Mouse (Mus musculus) mesoderm, embryonic 11.5 days (tissue): Measurements from ENCODE around the gene Olfr612.
"Not testable (repeated sequence)": the region's sequence is repeated elsewhere in the genome, so short reads cannot be mapped to it uniquely, and the experiment has no call there.

ENCODE experiments used
- DNase-seq: peaks from one replicate; pipeline ENCODE4 v3.0.0-alpha.2; 2012; ENCODE audit warnings: low read depth, low spot score

Olfr612 gene

DNA sequence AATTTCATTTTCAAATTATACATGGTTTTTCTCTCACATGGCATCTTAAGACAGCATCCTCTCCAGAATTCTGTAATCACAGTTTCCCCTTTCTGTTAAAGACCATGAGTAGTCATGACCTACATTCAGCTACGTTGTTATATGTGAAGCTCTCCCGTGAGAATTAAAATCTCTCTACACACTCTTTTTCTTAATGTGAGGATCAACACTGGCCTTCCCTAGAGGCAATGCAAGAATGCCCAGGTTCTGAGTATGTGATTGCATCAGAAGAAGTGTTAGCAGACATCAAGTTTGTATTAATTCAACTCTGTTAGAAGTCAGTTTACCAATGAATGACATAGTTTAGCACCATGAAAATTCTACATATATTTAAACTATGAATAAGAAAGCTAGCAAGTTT lies at the start of gene Olfr612:
TSS of gene Olfr612 (minus strand) at position 101 of the 400 bp plus-strand sequence.
- not testable (repeated sequence) for DNase-seq

DNA sequence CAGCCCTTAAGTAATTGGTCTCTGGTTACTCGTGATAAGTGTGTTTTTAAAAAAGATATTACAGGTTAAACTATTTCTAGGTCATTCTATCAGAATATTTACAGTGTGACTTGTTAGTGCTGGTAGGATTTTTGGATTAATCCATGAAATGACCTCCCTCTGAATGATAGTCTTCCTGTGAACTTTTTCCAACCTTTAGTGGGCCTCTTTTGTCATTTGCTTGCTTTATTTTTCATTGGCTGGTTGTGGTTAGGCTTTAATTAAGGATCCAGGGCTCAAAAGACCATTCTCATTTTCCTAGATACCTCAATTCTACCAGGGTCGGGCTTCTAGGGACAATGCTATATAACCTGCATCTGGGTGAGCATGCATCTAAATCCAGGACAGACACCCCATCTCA lies 47.3 kb upstream of the Olfr612 start, which contains the start of gene Olfr618:
TSS of gene Olfr618 (plus strand) at position 301 of the 400 bp plus-strand sequence.
- DNase-seq: no peak

DNA sequence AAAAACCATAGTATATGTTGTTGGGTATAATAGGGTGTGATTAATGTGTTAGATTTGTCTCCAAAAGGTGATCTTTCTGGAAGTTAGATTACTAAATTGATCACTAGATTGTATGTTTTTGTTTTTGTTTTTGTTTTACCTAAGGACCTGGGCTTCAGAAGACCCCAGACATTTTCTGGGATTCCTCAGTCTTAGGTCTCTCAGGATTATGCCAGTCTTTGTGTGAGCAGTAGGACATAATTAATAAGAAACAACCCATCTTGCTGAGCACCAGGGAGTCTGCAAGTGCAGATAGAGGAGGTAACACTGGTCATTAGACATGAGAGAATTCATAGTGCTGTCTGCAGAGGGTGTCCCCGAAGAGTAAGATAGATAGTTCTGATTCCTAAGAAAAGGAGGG lies 30.2 kb upstream of the Olfr612 start, which contains the start of gene Olfr617:
TSS of gene Olfr617 (plus strand) at position 301 of the 400 bp plus-strand sequence.
- DNase-seq: no peak

DNA sequence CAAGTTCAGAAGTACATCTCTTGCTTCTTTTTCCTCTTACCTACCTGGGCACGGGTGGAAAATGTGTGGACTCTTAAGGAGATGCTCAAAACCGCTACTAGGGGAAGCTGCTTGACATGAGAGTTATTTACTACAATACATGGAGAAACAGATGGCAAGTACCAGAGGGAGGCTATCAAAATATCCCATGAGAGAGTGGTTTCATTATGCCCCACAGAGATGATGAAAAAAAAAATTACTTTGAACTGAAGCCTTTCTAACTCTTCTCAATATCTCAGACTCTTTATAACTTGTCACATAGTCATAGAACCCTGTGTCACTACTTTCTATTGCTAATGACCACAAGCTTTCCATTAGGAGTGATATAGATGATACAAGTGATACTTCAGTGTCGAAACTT lies 26.5 kb upstream of the Olfr612 start, which contains the start of gene Olfr616:
TSS of gene Olfr616 (minus strand) at position 101 of the 400 bp plus-strand sequence.
- DNase-seq: no peak

DNA sequence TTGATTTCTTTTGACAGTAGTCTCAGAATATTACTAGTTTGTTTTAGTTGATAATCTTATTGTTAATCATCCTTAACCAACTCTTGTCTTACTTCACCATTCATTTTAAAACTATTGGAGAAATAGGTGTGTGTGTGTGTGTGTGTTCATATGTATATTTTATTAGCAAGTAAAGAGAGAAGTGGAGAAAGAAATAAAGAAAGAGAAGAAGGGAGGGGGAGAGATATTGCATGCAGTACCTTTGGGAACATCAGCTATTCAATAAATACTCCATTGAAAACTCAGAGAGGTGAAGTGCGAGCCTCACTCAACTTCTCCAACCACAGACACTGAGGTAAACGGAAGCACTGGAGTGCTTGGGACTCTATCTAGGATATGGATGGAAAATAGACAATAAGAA lies 13.3 kb upstream of the Olfr612 start, which contains the start of gene Olfr615:
TSS of gene Olfr615 (plus strand) at position 301 of the 400 bp plus-strand sequence.
- DNase-seq: no peak

DNA sequence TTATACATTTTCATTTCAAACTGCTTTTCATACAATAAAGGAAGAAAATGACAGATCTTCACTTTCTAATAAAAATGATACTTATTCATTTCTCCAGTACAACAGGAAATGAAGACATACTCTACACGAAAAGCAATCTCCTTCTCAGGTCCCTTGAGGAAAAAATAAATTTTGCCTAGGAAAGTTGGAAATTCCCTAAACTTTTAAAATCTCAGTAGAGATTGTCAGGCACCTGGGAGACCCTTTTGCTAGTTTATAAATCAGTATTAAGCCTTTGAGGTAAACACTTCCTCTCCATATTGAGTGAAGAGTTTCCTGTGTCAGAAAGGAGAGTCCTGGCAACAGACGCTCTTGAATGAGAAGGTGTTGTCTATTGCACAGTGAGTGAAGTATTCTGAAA lies 5.3 kb upstream of the Olfr612 start, which contains the start of gene Olfr613:
TSS of gene Olfr613 (plus strand) at position 301 of the 400 bp plus-strand sequence.
- DNase-seq: no peak

DNA sequence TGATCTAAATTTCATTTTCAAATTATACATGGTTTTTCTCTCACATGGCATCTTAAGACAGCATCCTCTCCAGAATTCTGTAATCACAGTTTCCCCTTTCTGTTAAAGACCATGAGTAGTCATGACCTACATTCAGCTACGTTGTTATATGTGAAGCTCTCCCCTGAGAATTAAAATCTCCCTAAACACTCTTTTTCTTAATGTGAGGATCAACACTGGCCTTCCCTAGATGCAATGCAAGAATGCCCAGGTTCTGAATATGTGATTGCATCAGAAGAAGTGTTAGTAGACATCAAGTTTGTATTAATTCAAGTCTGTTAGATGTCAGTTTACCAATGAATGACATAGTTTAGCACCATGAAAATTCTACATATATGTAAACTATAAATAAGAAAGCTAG lies 21.8 kb downstream of the Olfr612 start, which contains the start of gene Olfr611:
TSS of gene Olfr611 (minus strand) at position 101 of the 400 bp plus-strand sequence.
- DNase-seq: not testable (repeated sequence)

DNA sequence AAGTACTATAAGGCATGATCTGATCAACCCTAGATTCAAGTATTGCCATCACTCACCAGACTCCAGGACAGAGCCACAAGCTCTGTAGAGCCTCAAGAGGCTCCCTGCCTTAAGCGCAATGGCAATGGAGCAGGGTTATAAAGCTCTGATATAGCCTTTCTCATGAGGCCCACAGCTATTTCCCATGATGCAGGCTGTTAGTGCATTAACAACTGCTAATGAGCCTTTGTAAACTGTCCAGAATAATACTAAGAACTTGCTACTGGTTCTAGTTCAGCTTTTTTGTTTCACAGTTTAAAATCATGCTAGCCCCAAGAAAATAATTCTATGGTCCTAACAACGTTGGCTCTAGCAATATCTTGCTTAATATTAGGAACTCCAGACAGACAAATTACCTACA lies 30.5 kb downstream of the Olfr612 start, which contains the start of gene Olfr610:
TSS of gene Olfr610 (minus strand) at position 101 of the 400 bp plus-strand sequence.
- no peak for DNase-seq

DNA sequence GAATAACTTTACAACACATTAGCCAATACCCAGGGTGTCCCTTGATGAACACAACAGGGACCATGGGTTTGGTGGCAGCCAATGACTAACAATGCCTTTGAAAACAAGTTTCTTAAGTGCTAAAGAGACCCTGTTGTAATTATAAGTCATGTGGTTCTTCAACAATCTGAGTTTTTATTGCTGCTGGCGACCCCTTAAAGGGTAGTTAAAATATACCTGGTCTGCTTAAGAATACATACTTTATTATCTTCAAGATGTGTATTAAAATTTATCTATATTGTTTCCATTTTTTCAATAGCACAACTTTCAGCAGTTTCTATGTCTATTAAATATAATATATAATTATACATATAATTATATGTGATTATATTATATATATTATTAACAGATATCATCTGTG lies 44.6 kb downstream of the Olfr612 start, which contains the start of gene Olfr609:
TSS of gene Olfr609 (minus strand) at position 101 of the 400 bp plus-strand sequence.
- no peak for DNase-seq
